Mouse (Mus musculus) lung, adult 2 months (tissue): ENCODE results near the gene Tmem52b. TPM values are rescaled to one million over a fixed set of nuclear protein-coding genes. Genes with fewer than 3 reads are reported as not detected.

Experiments used
- DNase-seq: peaks from one replicate; pipeline ENCODE4 v3.0.0; 2022
- H3K4me1 ChIP-seq: fragments of 200-500 bp; 2 replicates; pipeline ENCODE4 v1.6.1; 2011; ENCODE audit warnings: low read length; ENCODE audit not compliant: control insufficient read depth, insufficient read depth
- H3K4me3 ChIP-seq: fragments of 200-500 bp; replicated peaks from 2 replicates; pipeline ENCODE3; 2011; ENCODE audit warnings: low read depth, mild to moderate bottlenecking, control low read depth, low read length; ENCODE audit errors: extremely low read depth
- CTCF ChIP-seq: fragments of 200-500 bp; IDR thresholded peaks from 2 replicates; pipeline ENCODE4 v1.5.1; 2011; ENCODE audit warnings: mild to moderate bottlenecking, low read length, control low read depth; ENCODE audit not compliant: insufficient read depth
- POLR2A ChIP-seq: fragments of 200-500 bp; IDR thresholded peaks from 2 replicates; pipeline ENCODE4 v1.6.1; 2011; ENCODE audit warnings: low read depth, mild to moderate bottlenecking, control low read depth, low read length, borderline replicate concordance; ENCODE audit errors: extremely low read depth
- WGBS: fragments of 180-500 bp; shearing (Covaris S2); methylation state at CpG from one replicate; pipeline ENCODE4 v1.1.7; 2018; 5-methylcytosine and 5-hydroxymethylcytosine counted together
- polyA plus RNA-seq: library from polyadenylated mRNA; depleted of rRNA; stranded (reverse); fragments of >200 nt; gene quantifications from 2 replicates; pipeline ENCODE4 v1.2.3, GENCODE M21; 2012

Tmem52b gene
- polyA plus RNA-seq, 1 experiment, result 0.26 TPM

GRCm38 (mm10) chr6:129510120-129510911 lies 2.0 kb upstream of the Tmem52b start:
- TF ChIP-seq POLR2A (no peak), CTCF (no peak)
- Histone ChIP-seq H3K4me1 (peaks cover 4% of the 10 kb centered on the region), H3K4me3 (no peak overlapping the region)
- no peak for DNase-seq
- WGBS, result 55% methylated on average over 6 of the region's 6 CpGs

- Histone ChIP-seq H3K4me1 (peaks cover 4% of the 10 kb centered on the region), H3K4me3 (no peak overlapping the region)
- TF ChIP-seq CTCF (no peak), POLR2A (no peak)
- 45% methylated on average over 8 of the region's 8 CpGs for WGBS
- DNase-seq, result no peak
These were observed 513 bp downstream of the Tmem52b start for GRCm38 (mm10) chr6:129512868-129513267.

- Histone ChIP-seq H3K4me1 (peaks cover 4% of the 10 kb centered on the region), H3K4me3 (no peak overlapping the region)
- WGBS, result 35% methylated on average over 1 of the region's 1 CpGs
- no peak for DNase-seq
- TF ChIP-seq POLR2A (no peak), CTCF (no peak)
These were observed 1.1 kb downstream of the Tmem52b start for GRCm38 (mm10) chr6:129513409-129513808.

- no peak for DNase-seq
- TF ChIP-seq POLR2A (no peak), CTCF (no peak)
- WGBS, result 39% methylated on average over 2 of the region's 2 CpGs
- no peak overlapping the region for H3K4me3 ChIP-seq
- peaks cover 4% of the 10 kb centered on the region for H3K4me1 ChIP-seq
These were observed 2.0 kb downstream of the Tmem52b start for GRCm38 (mm10) chr6:129514376-129514775.

GRCm38 (mm10) chr6:129515068-129515467 lies 2.7 kb downstream of the Tmem52b start:
- WGBS, result 80% methylated on average over 3 of the region's 3 CpGs
- no peak for TF ChIP-seq CTCF
- TF ChIP-seq POLR2A, result no peak
- no peak overlapping the region for H3K4me3 ChIP-seq

GRCm38 (mm10) chr6:129516388-129516787 lies 4.0 kb downstream of the Tmem52b start:
- Histone ChIP-seq H3K4me1 (peaks cover 4% of the 10 kb centered on the region), H3K4me3 (no peak overlapping the region)
- DNase-seq, result no peak
- WGBS, result 87% methylated on average over 10 of the region's 10 CpGs
- TF ChIP-seq CTCF (no peak), POLR2A (no peak)

More at GRCm38 (mm10) chr6:129515068-129515467, 2.7 kb downstream of the Tmem52b start:
- H3K4me1 ChIP-seq, result peaks cover 4% of the 10 kb centered on the region
- no peak for DNase-seq

- Histone ChIP-seq H3K4me1 (peaks cover 4% of the 10 kb centered on the region), H3K4me3 (no peak overlapping the region)
- 50% methylated on average over 2 of the region's 2 CpGs for WGBS
- DNase-seq, result no peak
- no peak for TF ChIP-seq POLR2A
- peak; percentile 30; the same call in 1 of the 2 replicates for TF ChIP-seq CTCF
These were observed 5.5 kb downstream of the Tmem52b start for GRCm38 (mm10) chr6:129517752-129518408.

- Histone ChIP-seq H3K4me3 (no peak overlapping the region), H3K4me1 (no peaks in the 10 kb centered on the region)
- TF ChIP-seq CTCF, result no peak
- no peak for TF ChIP-seq POLR2A
- DNase-seq, result no peak
These were observed 13.7 kb downstream of the Tmem52b start for GRCm38 (mm10) chr6:129526069-129526468.

- Histone ChIP-seq H3K4me1 (peaks cover 1% of the 10 kb centered on the region), H3K4me3 (no peak overlapping the region)
- no peak for TF ChIP-seq POLR2A
- TF ChIP-seq CTCF, result no peak
- WGBS, result 37% methylated on average over 2 of the region's 2 CpGs
- no peak for DNase-seq
These were observed 15.1 kb downstream of the Tmem52b start for GRCm38 (mm10) chr6:129527416-129527815.
